Mouse (Mus musculus) CH12.LX (cell line): ENCODE data around the gene Slc22a17. TPM values are rescaled to one million over a fixed set of nuclear protein-coding genes. Genes with fewer than 3 reads are reported as not detected.

ENCODE experiments used
- DNase-seq: peaks from one replicate; pipeline ENCODE4 v3.0.0-alpha.2; 2013; ENCODE audit errors: extremely low read depth
- H3K27ac ChIP-seq: 2 replicates; pipeline ENCODE4 v1.5.1; 2012; ENCODE audit warnings: low read depth, mild to moderate bottlenecking, control low read depth, moderate library complexity; ENCODE audit not compliant: insufficient read depth
- H3K27me3 ChIP-seq: replicated peaks from 2 replicates; pipeline ENCODE3; 2012; ENCODE audit warnings: inconsistent platforms
- H3K36me3 ChIP-seq, 2 experiments: replicated peaks in 1 of 2; 2 replicates each; pipeline versions ENCODE3 to v1.6.1; 2012; ENCODE audit warnings: inconsistent platforms in 1 of 2, low read length in 1 of 2, mild to moderate bottlenecking in 1 of 2, mixed read lengths in 1 of 2, moderate library complexity in 1 of 2; ENCODE audit not compliant: control insufficient read depth in 1 of 2, insufficient read depth in 1 of 2
- H3K4me1 ChIP-seq, 2 experiments: 2 replicates each; pipeline ENCODE4 v1.6.1; 2012; ENCODE audit warnings: inconsistent platforms in 1 of 2, moderate library complexity in 1 of 2; ENCODE audit not compliant: insufficient read depth in 2 of 2, control insufficient read depth in 1 of 2
- H3K4me2 ChIP-seq: 2 replicates; pipeline ENCODE4 v1.6.1; 2012; ENCODE audit warnings: low read depth, mild to moderate bottlenecking, control low read depth; ENCODE audit not compliant: poor library complexity, insufficient read depth, severe bottlenecking
- H3K4me3 ChIP-seq, 3 experiments: fragments of 150-350 bp in 1 of 3; sonication (generic) in 1 of 3; replicated peaks in 1 of 3; 2 replicates each; pipeline versions ENCODE3 to v1.5.1; 2011 to 2012; ENCODE audit warnings: low read depth in 2 of 3, low read length in 2 of 3, mild to moderate bottlenecking in 2 of 3, moderate library complexity in 2 of 3, control low read depth in 1 of 3, improper control_type of control experiment in 1 of 3, inconsistent platforms in 1 of 3, mixed read lengths in 1 of 3; ENCODE audit not compliant: poor library complexity in 1 of 3
- H3K79me2 ChIP-seq: replicated peaks from 2 replicates; pipeline ENCODE4 v1.6.1; 2012; ENCODE audit warnings: mild to moderate bottlenecking, moderate library complexity; ENCODE audit not compliant: control insufficient read depth, poor library complexity, insufficient read depth, severe bottlenecking; ENCODE audit errors: extremely low read depth
- H3K9ac ChIP-seq: 2 replicates; pipeline ENCODE4 v1.6.1; 2012; ENCODE audit warnings: low read depth, mild to moderate bottlenecking, control low read depth, moderate library complexity; ENCODE audit not compliant: insufficient read depth
- H3K9me3 ChIP-seq: replicated peaks from 2 replicates; pipeline ENCODE3; 2012; ENCODE audit warnings: low read length, inconsistent platforms, mixed read lengths
- CTCF ChIP-seq, 2 experiments: IDR thresholded peaks in 1 of 2; conservative IDR thresholded peaks in 1 of 2; 2 replicates each; pipeline ENCODE4 v1.5.1; 2011 to 2012; ENCODE audit warnings: low read depth in 2 of 2, low read length in 2 of 2, improper control_type of control experiment in 1 of 2, inconsistent platforms in 1 of 2, mild to moderate bottlenecking in 1 of 2, moderate library complexity in 1 of 2
- EP300 ChIP-seq: IDR thresholded peaks from 2 replicates; pipeline ENCODE4 v1.6.1; 2011; ENCODE audit warnings: low read length, improper control_type of control experiment
- HCFC1 ChIP-seq: IDR thresholded peaks from 2 replicates; pipeline ENCODE4 v1.6.1; 2012; ENCODE audit warnings: low read depth, mild to moderate bottlenecking, inconsistent platforms, low read length, improper control_type of control experiment
- JUN ChIP-seq: IDR thresholded peaks from 2 replicates; pipeline ENCODE4 v1.6.1; 2011; ENCODE audit warnings: low read depth, mild to moderate bottlenecking, low read length, improper control_type of control experiment, moderate library complexity; ENCODE audit not compliant: insufficient read depth
- JUND ChIP-seq: conservative IDR thresholded peaks from 2 replicates; pipeline ENCODE4 v1.6.1; 2011; ENCODE audit warnings: low read depth, low read length, improper control_type of control experiment
- MEF2A ChIP-seq: IDR thresholded peaks from 2 replicates; pipeline ENCODE4 v1.6.1; 2014; ENCODE audit warnings: low read depth, mild to moderate bottlenecking, inconsistent platforms, low read length, improper control_type of control experiment, borderline replicate concordance
- NELFE ChIP-seq: IDR thresholded peaks from 2 replicates; pipeline ENCODE4 v1.6.1; 2011; ENCODE audit warnings: low read depth, low read length, improper control_type of control experiment
- NRF1 ChIP-seq: IDR thresholded peaks from 2 replicates; pipeline ENCODE4 v1.6.1; 2014; ENCODE audit warnings: low read depth, mild to moderate bottlenecking, inconsistent platforms, low read length, improper control_type of control experiment, moderate library complexity
- PAX5 ChIP-seq: IDR thresholded peaks from 2 replicates; pipeline ENCODE4 v1.6.1; 2012; ENCODE audit warnings: low read length, inconsistent platforms, mixed read lengths
- POLR2AphosphoS2 ChIP-seq: IDR thresholded peaks from 2 replicates; pipeline ENCODE4 v1.6.1; 2011; ENCODE audit warnings: low read depth, low read length, improper control_type of control experiment
- RAD21 ChIP-seq: IDR thresholded peaks from 2 replicates; pipeline ENCODE4 v1.6.1; 2011; ENCODE audit warnings: low read depth, mild to moderate bottlenecking, low read length, improper control_type of control experiment, moderate library complexity
- SMC3 ChIP-seq: IDR thresholded peaks from 2 replicates; pipeline ENCODE4 v1.6.1; 2011; ENCODE audit warnings: low read depth, low read length, improper control_type of control experiment
- UBTF ChIP-seq: IDR thresholded peaks from 2 replicates; pipeline ENCODE4 v1.6.1; 2012; ENCODE audit warnings: low read depth, mild to moderate bottlenecking, inconsistent platforms, low read length, improper control_type of control experiment, moderate library complexity
- USF1 ChIP-seq: IDR thresholded peaks from 2 replicates; pipeline ENCODE4 v1.6.1; 2014; ENCODE audit warnings: low read depth, mild to moderate bottlenecking, inconsistent platforms, low read length, improper control_type of control experiment
- USF2 ChIP-seq: conservative IDR thresholded peaks from 2 replicates; pipeline ENCODE4 v1.6.1; 2011; ENCODE audit warnings: low read depth, low read length, improper control_type of control experiment
- ZMIZ1 ChIP-seq: IDR thresholded peaks from 2 replicates; pipeline ENCODE4 v1.6.1; 2012; ENCODE audit warnings: low read depth, mild to moderate bottlenecking, inconsistent platforms, low read length, improper control_type of control experiment
- dilution Hi-C: fragments of 300-500 bp; cut with MboI; formaldehyde crosslinking; loops from 2 replicates; pipeline ENCODE4 v1.14.3; 2020; ENCODE audit warnings: low sequenced_read_pairs; ENCODE audit not compliant: extremely low pct_unique_long_range_greater_than_20kb, extremely low pct_ligation_motif_present
- in situ Hi-C: fragments of 300-500 bp; cut with MboI; formaldehyde crosslinking; loops from 3 replicates; pipeline ENCODE4 v1.14.3; 2019; ENCODE audit warnings: low sequenced_read_pairs, low pct_ligation_motif_present, low pct_unique_long_range_greater_than_20kb, mixed read lengths
- polyA plus RNA-seq: library from polyadenylated mRNA; unstranded; fragments of >175 nt; gene quantifications from 2 replicates; pipeline ENCODE4 v1.2.1, GENCODE M21; 2012; ENCODE audit warnings: low read depth; ENCODE audit not compliant: insufficient read length
- total RNA-seq, 2 experiments: library from RNA; depleted of rRNA; stranded (reverse); fragments of 300-350 nt in 1 of 2; fragments of >200 nt in 1 of 2; gene quantifications; 2 replicates each; pipeline ENCODE4 v1.2.3; 2012 to 2014

Gene Slc22a17
- total and polyA plus RNA-seq, 3 experiments, result 0.04 to 1.1 (median 0.34) TPM

DNA sequence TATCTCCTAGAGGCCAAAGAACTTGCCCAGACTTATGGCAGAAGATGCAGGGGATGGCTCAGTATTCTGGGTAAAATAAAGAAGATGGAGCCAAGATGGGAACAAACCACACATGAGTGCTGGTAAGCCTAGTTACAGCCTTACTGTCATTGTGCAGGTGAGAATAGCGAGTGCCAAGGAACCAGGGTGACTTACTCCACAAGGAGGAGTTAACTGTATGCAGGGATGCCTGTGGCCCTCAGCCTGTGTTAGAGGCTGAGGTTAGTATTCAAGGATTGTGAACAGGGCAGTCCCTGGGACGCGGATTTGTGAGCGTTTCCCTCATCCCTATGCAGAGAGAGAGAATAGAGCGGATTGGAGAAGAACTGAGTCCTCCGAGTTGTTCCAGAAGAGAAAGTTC is 38.7 kb upstream of the Slc22a17 start:
- Histone ChIP-seq H3K27me3 (peaks cover 58% of the 10 kb centered on the region), H3K36me3 (no peaks in the 10 kb centered on the region), H3K9ac (no peak overlapping the region), H3K4me2 (no peak overlapping the region), H3K9me3 (no peaks in the 10 kb centered on the region)
- DNase-seq, result no peak
- TF ChIP-seq MEF2A (no peak), PAX5 (no peak)
- TF ChIP-seq, all 38 proteins: peak for 0
- H3K4me3 ChIP-seq, result no peak overlapping the region
- peaks cover 0 to 2% of the 10 kb centered on the region in 2 experiments; a peak in 2 of 4 replicates for H3K4me1 ChIP-seq
- no peak overlapping the region for H3K27ac ChIP-seq
- in situ Hi-C loops (no loop called here), dilution Hi-C loops (no loop called here)
- no peaks in the 10 kb centered on the region for H3K79me2 ChIP-seq

DNA sequence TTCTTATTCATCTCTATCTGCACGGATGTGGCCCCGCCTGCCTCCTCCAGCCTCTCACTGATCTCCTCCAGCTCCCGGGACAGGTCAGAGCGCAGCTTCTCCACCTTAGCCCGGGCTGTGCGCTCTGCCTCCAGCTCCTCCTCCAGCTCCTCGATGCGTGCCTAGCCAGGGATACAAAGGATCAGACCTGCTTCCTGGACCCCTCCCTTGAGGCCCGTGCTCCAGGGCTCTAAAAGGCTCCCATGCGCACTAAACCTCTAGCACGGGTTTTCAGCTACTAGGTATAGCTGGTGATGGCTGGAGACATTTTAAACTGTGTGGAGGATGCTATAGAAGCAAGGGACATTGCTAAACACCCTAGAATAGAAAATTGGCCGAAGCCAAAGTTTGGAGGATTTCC is 37.6 kb upstream of the Slc22a17 start:
- Histone ChIP-seq H3K27ac (no peak overlapping the region), H3K9me3 (no peaks in the 10 kb centered on the region), H3K36me3 (no peaks in the 10 kb centered on the region), H3K27me3 (peaks cover 55% of the 10 kb centered on the region), H3K4me1 (peaks cover 6 to 13% of the 10 kb centered on the region in 2 experiments), H3K79me2 (no peaks in the 10 kb centered on the region), H3K4me3 (no peak overlapping the region), H3K9ac (no peak overlapping the region), H3K4me2 (no peak overlapping the region)
- in situ Hi-C loops, result no loop called here
- DNase-seq, result no peak
- TF ChIP-seq UBTF (no peak), RAD21 (no peak), POLR2AphosphoS2 (no peak), HCFC1 (no peak), JUND (no peak), MEF2A (no peak), NELFE (no peak), USF1 (no peak), PAX5 (no peak), ZMIZ1 (no peak), USF2 (no peak), JUN (no peak), SMC3 (no peak), EP300 (no peak), NRF1 (no peak), CTCF (conservative IDR thresholded peaks at IDR 0.05 in 1 of 2, IDR thresholded peaks at IDR 0.05 in 1 of 2; ENCODE audit: low read depth in 2 of 2, low read length in 2 of 2) (no peak)
- dilution Hi-C loops, result no loop called here
